Mouse (Mus musculus) liver, embryonic 14.5 days (tissue): ENCODE results near the gene Casp7.

Source experiments
- CTCF ChIP-seq: IDR thresholded peaks from 2 replicates; pipeline ENCODE4 v1.5.1; 2016; ENCODE audit warnings: antibody characterized with exemption, low read depth, control low read depth
- EP300 ChIP-seq: IDR thresholded peaks from 2 replicates; pipeline ENCODE4 v1.6.1; 2016; ENCODE audit warnings: antibody characterized with exemption, low read depth

DNA sequence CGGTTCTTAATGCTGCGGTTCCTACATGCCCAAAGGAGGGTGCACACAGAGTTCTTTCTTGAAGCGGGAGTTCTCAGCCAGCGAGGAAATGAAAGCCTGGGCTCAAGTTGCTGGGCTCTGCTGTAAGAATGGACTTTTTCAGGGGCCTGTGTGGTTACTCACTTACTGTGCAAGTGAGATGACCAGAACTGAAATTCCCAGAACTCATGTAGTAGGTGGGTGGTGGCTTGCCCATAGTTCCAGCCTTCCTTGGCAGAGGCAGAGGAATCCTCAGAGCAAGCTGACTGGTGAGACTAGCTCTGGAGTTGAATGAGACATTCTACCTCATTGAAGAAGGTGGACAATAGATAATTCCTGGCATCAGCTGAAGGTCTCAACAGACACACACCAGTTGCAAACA lies 8.9 kb downstream of the Casp7 start:
- no peak for TF ChIP-seq CTCF
- TF ChIP-seq EP300: no peak
